Mouse (Mus musculus): ENCODE results near the gene Lmcd1.

DNA sequence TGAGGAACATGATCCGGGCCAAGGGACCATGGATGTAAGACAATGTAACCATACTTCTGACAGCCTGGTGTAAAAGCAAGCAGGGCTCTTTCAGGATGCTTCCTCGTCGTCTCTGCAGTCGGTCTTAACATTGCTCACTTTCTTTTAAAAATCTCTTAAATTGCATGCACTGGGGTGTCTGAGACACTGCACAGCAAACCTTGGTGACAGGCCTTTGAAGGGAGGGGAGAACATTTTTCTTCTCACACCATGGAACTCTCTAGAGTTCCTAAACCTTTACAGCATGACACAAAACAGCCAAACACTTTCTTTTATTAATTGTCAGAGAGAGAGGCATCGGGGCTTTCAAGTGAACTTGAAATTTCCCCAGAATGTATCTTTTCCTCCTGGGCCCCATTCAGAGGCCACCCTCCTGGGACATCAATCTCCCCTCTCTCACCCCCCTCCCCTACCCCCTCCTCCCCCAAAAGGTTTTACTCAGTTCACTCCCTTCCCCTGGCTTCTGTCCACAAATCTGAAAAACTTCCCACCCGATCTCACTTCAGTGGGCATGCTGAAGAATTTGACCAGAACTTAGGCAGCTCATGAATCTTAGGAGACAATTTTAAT, 35.9 kb downstream of the Lmcd1 start:
- TF ChIP-seq EP300 (IDR thresholded peaks at IDR 0.05; ENCODE audit: insufficient read depth, low read depth, low read length) (no peak), POLR2A (IDR thresholded peaks at IDR 0.05; ENCODE audit: insufficient read depth, low read depth, low read length) (no peak)

All from heart, adult 2 months (tissue).